Mouse (Mus musculus): ENCODE measurements at regions not wholly inside any gene's neighbourhood (a gene's known extent, or its start where the extent isn't known, plus 50 kb on each side); places are given as distances from the start of the nearest gene placed in this dataset.

DNA sequence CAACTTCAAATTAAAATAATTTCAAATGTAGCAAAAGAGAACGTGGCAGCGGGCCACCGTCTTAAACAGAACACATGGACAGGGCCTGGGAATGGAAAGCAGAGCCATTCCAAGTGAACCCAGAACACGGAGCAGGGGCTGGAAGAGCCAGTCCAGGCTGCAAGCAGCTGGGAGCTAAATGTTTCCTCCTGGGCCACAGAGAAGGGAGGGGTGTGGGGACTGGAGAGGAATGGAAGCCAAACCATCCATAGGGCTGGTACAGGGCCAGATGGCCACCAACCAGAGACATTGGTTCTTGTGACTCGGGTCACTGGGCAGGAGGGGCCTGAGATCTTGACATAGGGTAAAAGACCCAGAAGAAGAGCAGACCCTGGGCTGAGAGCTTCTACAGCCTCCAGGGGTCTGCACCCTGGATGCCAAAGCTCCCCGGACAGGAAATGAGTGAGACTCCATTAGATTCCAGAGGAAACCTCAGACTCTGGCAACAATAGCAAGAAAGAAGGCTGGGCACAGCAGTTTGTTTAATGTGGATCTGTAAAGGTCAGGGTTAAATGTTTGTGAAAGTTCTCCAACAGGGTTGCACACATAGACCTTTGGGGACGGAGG lies 333.1 kb upstream of the Nrp1 start:
- no peak for TF ChIP-seq MXI1 (IDR thresholded peaks at IDR 0.05; ENCODE audit: low read depth, low read length)
- TF ChIP-seq ZNF384 (IDR thresholded peaks at IDR 0.05; ENCODE audit: low read depth, low read length), result no peak
- TF ChIP-seq SMC3 (IDR thresholded peaks at IDR 0.05; ENCODE audit: low read depth, low read length), result no peak
- TF ChIP-seq HCFC1 (IDR thresholded peaks at IDR 0.05; ENCODE audit: low read depth, low read length), result no peak
- no peak for TF ChIP-seq EP300 (IDR thresholded peaks at IDR 0.05; ENCODE audit: low read depth in 1 of 2, low read length in 2 of 2)
- no peak for TF ChIP-seq POLR2A (IDR thresholded peaks at IDR 0.05; ENCODE audit: control insufficient read depth in 1 of 2, insufficient read depth in 1 of 2, low read depth in 1 of 2, low read length in 2 of 2, poor library complexity in 1 of 2)
- TF ChIP-seq SIN3A (IDR thresholded peaks at IDR 0.05; ENCODE audit: low read length), result no peak
- TF ChIP-seq JUND (IDR thresholded peaks at IDR 0.05; ENCODE audit: low read depth, low read length), result no peak
- no peak for TF ChIP-seq TAL1 (IDR thresholded peaks at IDR 0.05; ENCODE audit: low read length)
- TF ChIP-seq MAX (IDR thresholded peaks at IDR 0.05; ENCODE audit: low read length), result no peak
- TF ChIP-seq CTCF (IDR thresholded peaks at IDR 0.05 in 2 of 3, conservative IDR thresholded peaks at IDR 0.05 in 1 of 3; ENCODE audit: control insufficient read depth in 1 of 3, insufficient read depth in 1 of 3, low read depth in 2 of 3, low read length in 3 of 3, poor library complexity in 1 of 3, severe bottlenecking in 1 of 3), result no peak
- no peak for TF ChIP-seq MEF2A (IDR thresholded peaks at IDR 0.05; ENCODE audit: extremely low read depth, insufficient replicate concordance, low read depth, low read length, poor library complexity, severe bottlenecking)
- TF ChIP-seq E2F4 (IDR thresholded peaks at IDR 0.05; ENCODE audit: borderline replicate concordance, low read depth, low read length), result no peak
- TF ChIP-seq ZC3H11A (IDR thresholded peaks at IDR 0.05; ENCODE audit: low read depth, low read length), result no peak
